8 mouse cellular contexts compared by ENCODE assay signal in genomic region chr5:143043285-143043684, GRCm38 (mm10).
DNase-seq lines count a peak whose midpoint lies in the region; ATAC-seq and TF ChIP-seq lines count a peak whose summit lies in the region.

No protein-coding gene starts in this region.

- H3K4me2 ChIP-seq in liver, embryonic 11.5 days, result no peak overlapping the region
- no peak overlapping the region for H3K4me2 ChIP-seq in neural tube, embryonic 15.5 days
- H3K4me2 ChIP-seq in forebrain, embryonic 12.5 days, result no peak overlapping the region

- H3K79me2 ChIP-seq in liver, adult 2 months (ENCODE audit: control insufficient read depth, insufficient read depth, low read length), result no peaks in the 10 kb centered on the region

- peaks cover 4% of the 10 kb centered on the region; the same call in 1 of the 2 replicates for H3K36me3 ChIP-seq in liver, adult 2 months (ENCODE audit: control insufficient read depth, insufficient read depth, low read length)
- H3K36me3 ChIP-seq in liver, embryonic 11.5 days (ENCODE audit: control insufficient read depth, insufficient read depth, low read length), result peaks cover 18% of the 10 kb centered on the region
- H3K36me3 ChIP-seq in neural tube, embryonic 15.5 days, result 0 out of 2 replicates have a peak, but pooled peaks cover 4% of the 10 kb centered on the region
- peaks cover 3% of the 10 kb centered on the region; the same call in 1 of the 2 replicates for H3K36me3 ChIP-seq in forebrain, embryonic 12.5 days (replicated peaks)

- peak; percentile 16 for DNase-seq in cerebellum, adult 8-10 months
- DNase-seq in cerebellum, postnatal 4 days (ENCODE audit: low spot score in 2 of 2), result no peak
- peak; percentile 13 for DNase-seq in liver, adult 2 months (ENCODE audit: extremely low read depth, low read depth, low spot score)
- DNase-seq in liver, embryonic 11.5 days (ENCODE audit: low spot score), result no peak
- DNase-seq in brain, embryonic 14.5 days (ENCODE audit: low read depth), result peak; percentile 64
- peak; percentile 67 for DNase-seq in retina, embryonic 14.5 days (ENCODE audit: low spot score)

- WGBS in liver, adult 2 months, result 86% methylated on average over 2 of the region's 2 CpGs
- WGBS in liver, embryonic 11.5 days, result 83% methylated on average over 2 of the region's 2 CpGs
- 82% methylated on average over 2 of the region's 2 CpGs for WGBS in neural tube, embryonic 15.5 days
- WGBS in forebrain, embryonic 12.5 days, result 88% methylated on average over 2 of the region's 2 CpGs

- ATAC-seq in liver, embryonic 11.5 days (replicated peaks; ENCODE audit: low FRiP score), result no peak
- no peak for ATAC-seq in neural tube, embryonic 15.5 days (ENCODE audit: low FRiP score)
- ATAC-seq in forebrain, embryonic 12.5 days (ENCODE audit: low FRiP score), result no peak

- peaks cover 4% of the 10 kb centered on the region for H3K4me1 ChIP-seq in liver, adult 2 months (ENCODE audit: control insufficient read depth, insufficient read depth, low read length)
- H3K4me1 ChIP-seq in liver, embryonic 11.5 days (replicated peaks; ENCODE audit: control insufficient read depth, insufficient read depth, low read length), result peaks cover 19% of the 10 kb centered on the region
- H3K4me1 ChIP-seq in neural tube, embryonic 15.5 days, result peaks cover 18% of the 10 kb centered on the region
- peaks cover 7% of the 10 kb centered on the region for H3K4me1 ChIP-seq in forebrain, embryonic 12.5 days

- TF ChIP-seq CTCF in liver, adult 2 months (IDR thresholded peaks at IDR 0.05; ENCODE audit: low read depth, low read length), result no peak
- peak; percentile 33; the same call in 1 of the 2 replicates for TF ChIP-seq CTCF in brain, embryonic 14.5 days (IDR thresholded peaks at IDR 0.05; ENCODE audit: borderline replicate concordance, extremely low read depth, insufficient read depth, insufficient read length)

- TF ChIP-seq POLR2A in liver, adult 2 months (IDR thresholded peaks at IDR 0.05; ENCODE audit: extremely low read depth, insufficient read depth, low read length), result no peak
- TF ChIP-seq POLR2A in brain, embryonic 14.5 days (IDR thresholded peaks at IDR 0.05; ENCODE audit: borderline replicate concordance, extremely low read depth, insufficient read depth, insufficient read length, poor library complexity, severe bottlenecking), result no peak

- H3K27ac ChIP-seq in liver, adult 2 months (replicated peaks; ENCODE audit: insufficient read depth, low read depth, low read length), result 0 out of 2 replicates have a peak overlapping the region, but pooled peaks have one; percentile 19
- H3K27ac ChIP-seq in liver, embryonic 11.5 days (ENCODE audit: low read depth, low read length), result no peak overlapping the region
- H3K27ac ChIP-seq in neural tube, embryonic 15.5 days (replicated peaks), result no peak overlapping the region
- H3K27ac ChIP-seq in forebrain, embryonic 12.5 days, result no peak overlapping the region

- no peak overlapping the region for H3K4me3 ChIP-seq in liver, adult 2 months (ENCODE audit: insufficient read depth, low read depth, low read length)
- H3K4me3 ChIP-seq in liver, embryonic 11.5 days (ENCODE audit: low read depth, low read length), result no peak overlapping the region
- no peak overlapping the region for H3K4me3 ChIP-seq in neural tube, embryonic 15.5 days (replicated peaks)
- no peak overlapping the region for H3K4me3 ChIP-seq in forebrain, embryonic 12.5 days (replicated peaks)

- no peak overlapping the region for H3K9ac ChIP-seq in liver, adult 2 months (ENCODE audit: low read depth, low read length)
- no peak overlapping the region for H3K9ac ChIP-seq in liver, embryonic 11.5 days (ENCODE audit: low read depth, low read length)
- no peak overlapping the region for H3K9ac ChIP-seq in neural tube, embryonic 15.5 days (replicated peaks)
- H3K9ac ChIP-seq in forebrain, embryonic 12.5 days, result no peak overlapping the region

- H3K27me3 ChIP-seq in liver, adult 2 months (ENCODE audit: control insufficient read depth, insufficient read depth, low read length), result no peaks in the 10 kb centered on the region
- H3K27me3 ChIP-seq in liver, embryonic 11.5 days (replicated peaks; ENCODE audit: control insufficient read depth, insufficient read depth, low read length), result no peaks in the 10 kb centered on the region
- H3K27me3 ChIP-seq in neural tube, embryonic 15.5 days (replicated peaks), result no peaks in the 10 kb centered on the region
- H3K27me3 ChIP-seq in forebrain, embryonic 12.5 days, result no peaks in the 10 kb centered on the region

- no peaks in the 10 kb centered on the region for H3K9me3 ChIP-seq in liver, embryonic 11.5 days (ENCODE audit: control insufficient read depth, low read length)
- H3K9me3 ChIP-seq in neural tube, embryonic 15.5 days (replicated peaks), result no peaks in the 10 kb centered on the region
- H3K9me3 ChIP-seq in forebrain, embryonic 12.5 days, result no peaks in the 10 kb centered on the region

Comparison
In these comparisons a context has a peak if more than half of its experiments do, and no peak if none do; other contexts are left out.
1. DNase-seq: peak in cerebellum, adult 8-10 months (single experiment), liver, adult 2 months (single experiment), brain, embryonic 14.5 days (single experiment) and retina, embryonic 14.5 days (single experiment); none in cerebellum, postnatal 4 days (0 of 2) and liver, embryonic 11.5 days (single experiment).